ENCODE assay signal across 25 mouse cellular contexts in the genomic region with DNA sequence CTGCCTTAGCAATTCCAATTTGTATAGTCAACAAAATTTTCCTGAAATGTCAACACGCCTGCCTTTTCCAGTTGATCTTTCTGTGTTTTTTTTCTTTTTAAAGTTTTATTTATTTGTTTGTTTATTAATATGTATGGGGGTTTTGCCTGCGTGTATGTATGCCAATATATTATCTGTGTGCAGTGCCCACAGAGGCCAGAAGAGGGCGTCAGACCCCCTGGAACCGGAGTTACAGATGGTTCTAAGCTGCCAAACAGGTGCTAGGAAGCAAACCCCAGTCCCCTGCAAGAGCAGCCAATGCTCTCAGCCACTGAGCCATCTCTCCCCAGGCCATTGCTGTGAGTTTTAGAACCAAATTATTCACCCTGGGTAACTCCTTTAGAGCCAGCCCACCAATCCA.
DNase-seq lines count a peak whose midpoint lies in the region; ATAC-seq and TF ChIP-seq lines count a peak whose summit lies in the region.
"Had no signal": no experiment of that assay in that cellular context is flagged by ENCODE, and none has a peak within 500 bp of the region (broad histone marks: within the 10 kb centered on the region; RNA-seq: fewer than 3 reads in every experiment).

No protein-coding gene starts in this region.

- H3K27me3 ChIP-seq in hindbrain, postnatal 0 days (ENCODE audit: insufficient read depth, low read length): no peaks in the 10 kb centered on the region
- no peaks in the 10 kb centered on the region for H3K27me3 ChIP-seq in hindbrain, embryonic 11.5 days (ENCODE audit: control insufficient read depth, insufficient read depth, low read length)
- no peaks in the 10 kb centered on the region for H3K27me3 ChIP-seq in liver, adult 2 months (ENCODE audit: control insufficient read depth, insufficient read depth, low read length)
- H3K27me3 ChIP-seq in testis, adult 2 months (ENCODE audit: control insufficient read depth, insufficient read depth, low read length): no peaks in the 10 kb centered on the region
- H3K27me3 ChIP-seq in small intestine, adult 2 months (ENCODE audit: control insufficient read depth, insufficient read depth, low read length): no peaks in the 10 kb centered on the region
- H3K27me3 ChIP-seq: embryonic facial prominence, embryonic 15.5 days; liver, embryonic 15.5 days; midbrain, embryonic 13.5 days; Patski had no signal

- no peak overlapping the region for H3K9ac ChIP-seq in hindbrain, postnatal 0 days (replicated peaks; ENCODE audit: low read length)
- no peak overlapping the region for H3K9ac ChIP-seq in hindbrain, embryonic 11.5 days (ENCODE audit: low read depth, low read length)
- no peak overlapping the region for H3K9ac ChIP-seq in liver, adult 2 months (ENCODE audit: low read depth, low read length)
- H3K9ac ChIP-seq: embryonic facial prominence, embryonic 15.5 days; liver, embryonic 15.5 days; midbrain, embryonic 13.5 days had no signal

- no peaks in the 10 kb centered on the region for H3K9me3 ChIP-seq in hindbrain, postnatal 0 days (ENCODE audit: low read length)
- no peaks in the 10 kb centered on the region for H3K9me3 ChIP-seq in hindbrain, embryonic 11.5 days (ENCODE audit: control insufficient read depth, low read length)
- H3K9me3 ChIP-seq: embryonic facial prominence, embryonic 15.5 days; liver, embryonic 15.5 days; midbrain, embryonic 13.5 days had no signal

- no peak for ATAC-seq in hindbrain, postnatal 0 days
- ATAC-seq in hindbrain, embryonic 11.5 days (ENCODE audit: low FRiP score): no peak
- ATAC-seq: activated CD4-positive, CD25-positive, alpha-beta regulatory T cell, adult 4 months; CD4-positive, CD25-positive, alpha-beta regulatory T cell, adult 4 months; forebrain, embryonic 14.5 days; midbrain, embryonic 13.5 days; Patski had no signal

- 79% methylated on average over 4 of the region's 4 CpGs for WGBS in hindbrain, postnatal 0 days
- WGBS in hindbrain, embryonic 11.5 days: 75% methylated on average over 4 of the region's 4 CpGs
- 82% methylated on average over 4 of the region's 4 CpGs for WGBS in liver, adult 2 months
- WGBS in small intestine, adult 2 months: 81% methylated on average over 4 of the region's 4 CpGs

- no peaks in the 10 kb centered on the region for H3K79me2 ChIP-seq in liver, adult 2 months (ENCODE audit: control insufficient read depth, insufficient read depth, low read length)

- H3K27ac ChIP-seq in hindbrain, postnatal 0 days: no peak overlapping the region
- H3K27ac ChIP-seq in hindbrain, embryonic 11.5 days (ENCODE audit: low read depth, low read length): no peak overlapping the region
- no peak overlapping the region for H3K27ac ChIP-seq in liver, adult 2 months (replicated peaks; ENCODE audit: insufficient read depth, low read depth, low read length)
- H3K27ac ChIP-seq in testis, adult 2 months (ENCODE audit: control insufficient read depth, insufficient read depth, low read depth, low read length): no peak overlapping the region
- no peak overlapping the region for H3K27ac ChIP-seq in small intestine, adult 2 months (ENCODE audit: insufficient read depth, low read depth, low read length)
- H3K27ac ChIP-seq: embryonic facial prominence, embryonic 15.5 days; gastrocnemius, adult 2 months; liver, embryonic 15.5 days; midbrain, embryonic 13.5 days had no signal

- H3K4me2 ChIP-seq in hindbrain, postnatal 0 days (ENCODE audit: low read depth, low read length): no peak overlapping the region
- no peak overlapping the region for H3K4me2 ChIP-seq in hindbrain, embryonic 11.5 days (replicated peaks; ENCODE audit: low read depth, low read length)
- H3K4me2 ChIP-seq: embryonic facial prominence, embryonic 15.5 days; liver, embryonic 15.5 days; midbrain, embryonic 13.5 days had no signal

- no peak for DNase-seq in hindbrain, postnatal 0 days (ENCODE audit: low spot score)
- no peak for DNase-seq in hindbrain, embryonic 11.5 days (ENCODE audit: low spot score)
- DNase-seq in liver, adult 2 months (ENCODE audit: extremely low read depth, low read depth, low spot score): no peak
- no peak for DNase-seq in liver
- no peak for DNase-seq in testis, postnatal 10 days (ENCODE audit: low spot score)
- no peak for DNase-seq in embryo, embryonic 10 days (ENCODE audit: low spot score)
- DNase-seq: adrenal gland, adult 8-10 months; cerebellum, adult 8-10 months; cerebellum, postnatal 36 days; gastrocnemius, adult 2 months; heart, postnatal 4 days; kidney, adult 9 months; kidney, postnatal 25 days; lung, postnatal 14 days; right cerebral cortex, postnatal 14 days had no signal

- TF ChIP-seq CTCF in hindbrain, postnatal 0 days (IDR thresholded peaks at IDR 0.05; ENCODE audit: low read depth): peak; percentile 22
- peak; percentile 45 for TF ChIP-seq CTCF in liver, adult 2 months (IDR thresholded peaks at IDR 0.05; ENCODE audit: low read depth, low read length)
- TF ChIP-seq CTCF in testis, adult 2 months (IDR thresholded peaks at IDR 0.05; ENCODE audit: control insufficient read depth, insufficient read depth, insufficient replicate concordance, low read depth, low read length): peak; percentile 47; the same call in 1 of the 2 replicates
- peak; percentile 8; the same call in 1 of the 2 replicates for TF ChIP-seq CTCF in small intestine, adult 2 months (IDR thresholded peaks at IDR 0.05; ENCODE audit: extremely low read depth, insufficient read length, insufficient replicate concordance, low read depth, low read length)

- no peaks in the 10 kb centered on the region for H3K36me3 ChIP-seq in hindbrain, postnatal 0 days (ENCODE audit: insufficient read depth, low read length)
- no peaks in the 10 kb centered on the region for H3K36me3 ChIP-seq in hindbrain, embryonic 11.5 days (ENCODE audit: control insufficient read depth, insufficient read depth, low read length)
- H3K36me3 ChIP-seq in liver, adult 2 months (ENCODE audit: control insufficient read depth, insufficient read depth, low read length): no peaks in the 10 kb centered on the region
- no peaks in the 10 kb centered on the region for H3K36me3 ChIP-seq in testis, adult 2 months (ENCODE audit: control insufficient read depth, insufficient read depth, low read length)
- H3K36me3 ChIP-seq in small intestine, adult 2 months (ENCODE audit: control insufficient read depth, insufficient read depth, low read length): no peaks in the 10 kb centered on the region
- H3K36me3 ChIP-seq: embryonic facial prominence, embryonic 15.5 days; G1E; liver, embryonic 15.5 days; midbrain, embryonic 13.5 days had no signal

- no peaks in the 10 kb centered on the region for H3K4me1 ChIP-seq in hindbrain, postnatal 0 days (ENCODE audit: insufficient read depth, low read length)
- peaks cover 4% of the 10 kb centered on the region; the same call in 1 of the 2 replicates for H3K4me1 ChIP-seq in hindbrain, embryonic 11.5 days (replicated peaks; ENCODE audit: control insufficient read depth, insufficient read depth, low read length)
- H3K4me1 ChIP-seq in liver, adult 2 months (ENCODE audit: control insufficient read depth, insufficient read depth, low read length): peaks cover 11% of the 10 kb centered on the region
- H3K4me1 ChIP-seq in testis, adult 2 months (ENCODE audit: control insufficient read depth, insufficient read depth, low read length): no peaks in the 10 kb centered on the region
- H3K4me1 ChIP-seq in small intestine, adult 2 months (ENCODE audit: control insufficient read depth, insufficient read depth, insufficient read length, low read length): peaks cover 3% of the 10 kb centered on the region; the same call in 1 of the 2 replicates
- H3K4me1 ChIP-seq: embryonic facial prominence, embryonic 15.5 days had no signal

- no peak overlapping the region for H3K4me3 ChIP-seq in hindbrain, postnatal 0 days (ENCODE audit: low read length)
- no peak overlapping the region for H3K4me3 ChIP-seq in hindbrain, embryonic 11.5 days (ENCODE audit: low read depth, low read length)
- no peak overlapping the region for H3K4me3 ChIP-seq in liver, adult 2 months (ENCODE audit: insufficient read depth, low read depth, low read length)
- no peak overlapping the region for H3K4me3 ChIP-seq in testis, adult 2 months (ENCODE audit: control insufficient read depth, low read depth, low read length)
- H3K4me3 ChIP-seq in small intestine, adult 2 months (ENCODE audit: low read depth, low read length): no peak overlapping the region
- H3K4me3 ChIP-seq: embryonic facial prominence, embryonic 15.5 days; gastrocnemius, adult 2 months; liver, embryonic 15.5 days; midbrain, embryonic 13.5 days had no signal

- no peak for TF ChIP-seq POLR2A in liver, adult 2 months (IDR thresholded peaks at IDR 0.05; ENCODE audit: extremely low read depth, insufficient read depth, low read length)
- TF ChIP-seq POLR2A in testis, adult 2 months (IDR thresholded peaks at IDR 0.05; ENCODE audit: control insufficient read depth, low read depth, low read length): no peak
- TF ChIP-seq POLR2A in small intestine, adult 2 months (IDR thresholded peaks at IDR 0.05; ENCODE audit: low read depth, low read length): no peak
